Mouse (Mus musculus): Measurements from ENCODE around the gene Cdh24.

DNA sequence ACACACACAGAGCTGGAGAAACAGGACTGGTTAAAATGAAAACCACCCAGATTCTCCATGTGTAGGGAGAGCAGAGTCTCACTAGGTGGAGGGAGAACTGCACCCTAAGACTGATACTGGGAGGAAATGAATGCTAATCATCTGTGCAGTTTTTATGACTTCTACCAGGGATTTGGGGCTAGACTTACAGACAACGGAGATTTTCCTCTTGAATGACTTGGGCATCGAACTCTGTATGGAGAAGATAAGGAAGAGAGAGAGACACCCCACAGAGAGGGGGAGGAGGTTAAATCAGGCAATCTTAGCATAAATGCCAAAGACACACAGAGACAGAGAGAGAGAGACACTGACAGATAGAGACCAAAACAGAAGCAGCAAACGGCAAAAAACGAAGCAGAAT, 6.7 kb upstream of the Cdh24 start:
- TF ChIP-seq POLR2A (IDR thresholded peaks at IDR 0.05; ENCODE audit: control insufficient read depth, extremely low read depth, insufficient read depth, low read length, poor library complexity) (no peak), CTCF (IDR thresholded peaks at IDR 0.05; ENCODE audit: borderline replicate concordance, control insufficient read depth, extremely low read depth, insufficient read depth, low read length, poor library complexity) (no peak)
